Comparison of ENCODE assay signal across 8 mouse cellular contexts in genomic region chr10:39536258-39536657, GRCm38 (mm10).
DNase-seq lines count a peak whose midpoint lies in the region; ATAC-seq and TF ChIP-seq lines count a peak whose summit lies in the region.

No protein-coding gene starts in this region.

- intact Hi-C loops in gastrocnemius, postnatal 14 days (cut with DNase I; ENCODE audit: low total_unique reads) = no loop called here

- WGBS in lung, embryonic 15.5 days = 42% methylated on average over 11 of the region's 11 CpGs
- WGBS in lung, adult 2 months = 60% methylated on average over 11 of the region's 11 CpGs
- 73% methylated on average over 11 of the region's 11 CpGs for WGBS in kidney, postnatal 0 days
- 33% methylated on average over 11 of the region's 11 CpGs for WGBS in neural tube, embryonic 14.5 days

- peak overlapping the region; percentile 79 for H3K27ac ChIP-seq in lung, embryonic 15.5 days
- no peak overlapping the region for H3K27ac ChIP-seq in kidney, postnatal 0 days
- H3K27ac ChIP-seq in neural tube, embryonic 14.5 days (ENCODE audit: low read depth, low read length) = peak overlapping the region; percentile 70; the same call in 1 of the 2 replicates

- peak; percentile 28; the same call in 1 of the 2 replicates for ATAC-seq in lung, embryonic 15.5 days (ENCODE audit: borderline replicate concordance, extremely low read depth, low FRiP score, low TSS enrichment)
- no peak for ATAC-seq in kidney, postnatal 0 days (replicated peaks; ENCODE audit: low FRiP score, low read depth)
- peak; percentile 45 for ATAC-seq in neural tube, embryonic 14.5 days (ENCODE audit: low read depth)
- ATAC-seq in megakaryocyte-erythroid progenitor cell, adult 5-6 weeks (replicated peaks; ENCODE audit: low FRiP score, low TSS enrichment, poor library complexity, severe bottlenecking) = no peak

- H3K9me3 ChIP-seq in lung, embryonic 15.5 days = no peaks in the 10 kb centered on the region
- no peaks in the 10 kb centered on the region for H3K9me3 ChIP-seq in kidney, postnatal 0 days (replicated peaks; ENCODE audit: low read length)
- H3K9me3 ChIP-seq in neural tube, embryonic 14.5 days (ENCODE audit: control insufficient read depth, low read length) = no peaks in the 10 kb centered on the region

- no peak for TF ChIP-seq POLR2A in lung, adult 2 months (IDR thresholded peaks at IDR 0.05; ENCODE audit: borderline replicate concordance, extremely low read depth, low read depth, low read length)

- no peak overlapping the region for H3K9ac ChIP-seq in lung, embryonic 15.5 days
- H3K9ac ChIP-seq in kidney, postnatal 0 days (ENCODE audit: low read depth, low read length) = peak overlapping the region; percentile 14; the same call in 1 of the 2 replicates
- no peak overlapping the region for H3K9ac ChIP-seq in neural tube, embryonic 14.5 days (replicated peaks; ENCODE audit: low read depth, low read length)

- DNase-seq in lung, adult 2 months = no peak
- DNase-seq in gastrocnemius, postnatal 14 days = peak; percentile 64
- DNase-seq in kidney, postnatal 0 days (ENCODE audit: low spot score) = no peak
- DNase-seq in right cerebral cortex, postnatal 14 days = no peak
- no peak for DNase-seq in spleen, postnatal 4 days (ENCODE audit: low spot score in 2 of 2)

- H3K4me3 ChIP-seq in lung, embryonic 15.5 days = no peak overlapping the region
- no peak overlapping the region for H3K4me3 ChIP-seq in lung, adult 2 months (replicated peaks; ENCODE audit: extremely low read depth, low read depth, low read length)
- no peak overlapping the region for H3K4me3 ChIP-seq in kidney, postnatal 0 days (replicated peaks; ENCODE audit: low read depth, low read length)
- no peak overlapping the region for H3K4me3 ChIP-seq in neural tube, embryonic 14.5 days (ENCODE audit: low read depth, low read length)

- H3K27me3 ChIP-seq in lung, embryonic 15.5 days = no peaks in the 10 kb centered on the region
- H3K27me3 ChIP-seq in kidney, postnatal 0 days (ENCODE audit: insufficient read depth, low read length) = no peaks in the 10 kb centered on the region
- H3K27me3 ChIP-seq in neural tube, embryonic 14.5 days (ENCODE audit: control insufficient read depth, insufficient read depth, low read length) = no peaks in the 10 kb centered on the region

- 0 out of 2 replicates have a peak, but pooled peaks cover 3% of the 10 kb centered on the region for H3K36me3 ChIP-seq in lung, embryonic 15.5 days
- H3K36me3 ChIP-seq in kidney, postnatal 0 days (ENCODE audit: insufficient read depth, low read length) = no peaks in the 10 kb centered on the region
- H3K36me3 ChIP-seq in neural tube, embryonic 14.5 days (ENCODE audit: control insufficient read depth, insufficient read depth, low read length) = peaks cover 25% of the 10 kb centered on the region; the same call in 1 of the 2 replicates

- H3K4me1 ChIP-seq in lung, embryonic 15.5 days = peaks cover 70% of the 10 kb centered on the region
- peaks cover 4% of the 10 kb centered on the region for H3K4me1 ChIP-seq in lung, adult 2 months (ENCODE audit: control insufficient read depth, insufficient read depth, low read length)
- H3K4me1 ChIP-seq in kidney, postnatal 0 days (replicated peaks; ENCODE audit: insufficient read depth, low read length) = peaks cover 18% of the 10 kb centered on the region
- H3K4me1 ChIP-seq in neural tube, embryonic 14.5 days (ENCODE audit: control insufficient read depth, insufficient read depth, low read length) = peaks cover 45% of the 10 kb centered on the region

- no peak overlapping the region for H3K4me2 ChIP-seq in lung, embryonic 15.5 days
- H3K4me2 ChIP-seq in kidney, postnatal 0 days (ENCODE audit: low read length) = no peak overlapping the region
- no peak overlapping the region for H3K4me2 ChIP-seq in neural tube, embryonic 14.5 days (ENCODE audit: low read depth, low read length)

- no peak for TF ChIP-seq CTCF in lung, adult 2 months (IDR thresholded peaks at IDR 0.05; ENCODE audit: insufficient read depth, low read length)
- TF ChIP-seq CTCF in kidney, postnatal 0 days (IDR thresholded peaks at IDR 0.05; ENCODE audit: low read depth) = no peak

Comparison
In these comparisons a context has a peak if more than half of its experiments do, and no peak if none do; other contexts are left out.
1. ATAC-seq: peak in lung, embryonic 15.5 days (single experiment) and neural tube, embryonic 14.5 days (single experiment); none in kidney, postnatal 0 days (single experiment) and megakaryocyte-erythroid progenitor cell, adult 5-6 weeks (single experiment).